Mouse (Mus musculus) ES-Bruce4 (cell line): Measurements from ENCODE around the gene Rnf34. TPM values are rescaled to one million over a fixed set of nuclear protein-coding genes. Genes with fewer than 3 reads are reported as not detected.
A peak's percentile ranks its signal among the peaks of the same experiment; 100 is the strongest.

Source experiments
- H3K27ac ChIP-seq: 2 replicates; pipeline ENCODE4 v1.5.1; 2012; ENCODE audit warnings: low read length, inconsistent platforms; ENCODE audit not compliant: insufficient read depth
- H3K27me3 ChIP-seq: 2 replicates; pipeline ENCODE4 v1.6.1; 2012; ENCODE audit warnings: mild to moderate bottlenecking, low read length, inconsistent platforms; ENCODE audit not compliant: control insufficient read depth, poor library complexity, insufficient read depth, severe bottlenecking
- H3K36me3 ChIP-seq: 2 replicates; pipeline ENCODE4 v1.6.1; 2012; ENCODE audit warnings: inconsistent platforms, mild to moderate bottlenecking, low read length, moderate library complexity; ENCODE audit not compliant: control insufficient read depth, poor library complexity, insufficient read depth, severe bottlenecking
- H3K4me1 ChIP-seq: one replicate; pipeline ENCODE4 v1.8.1; 2011; ENCODE audit warnings: low read length; ENCODE audit not compliant: control insufficient read depth, insufficient read depth
- H3K4me3 ChIP-seq: 2 replicates; pipeline ENCODE4 v1.5.1; 2011; ENCODE audit warnings: low read depth, mild to moderate bottlenecking, low read length
- H3K9ac ChIP-seq: 2 replicates; pipeline ENCODE4 v1.6.1; 2012; ENCODE audit warnings: low read depth, mild to moderate bottlenecking, inconsistent platforms; ENCODE audit not compliant: poor library complexity, severe bottlenecking
- H3K9me3 ChIP-seq: replicated peaks from 2 replicates; pipeline ENCODE4 v1.6.1; 2012; ENCODE audit warnings: mild to moderate bottlenecking, low read length, inconsistent platforms; ENCODE audit not compliant: control insufficient read depth, poor library complexity, insufficient read depth, severe bottlenecking
- CTCF ChIP-seq: IDR thresholded peaks from one replicate; pipeline ENCODE4 v1.8.1; 2011; ENCODE audit warnings: low read depth, low read length
- EP300 ChIP-seq: IDR thresholded peaks from 2 replicates; pipeline ENCODE4 v1.6.1; 2011; ENCODE audit warnings: low read depth, low read length; ENCODE audit not compliant: insufficient read depth
- POLR2A ChIP-seq: IDR thresholded peaks from one replicate; pipeline ENCODE4 v1.8.1; 2011; ENCODE audit warnings: low read length; ENCODE audit not compliant: insufficient read depth
- polyA plus RNA-seq: library from polyadenylated mRNA; stranded (reverse); fragments of >200 nt; gene quantifications from 2 replicates; pipeline ENCODE4 v1.2.4, GENCODE M21; 2011; ENCODE audit warnings: low read depth; ENCODE audit not compliant: missing spikeins, insufficient read depth, insufficient read length

Rnf34 gene
- polyA plus RNA-seq, 1 experiment: 28.5 TPM

DNA sequence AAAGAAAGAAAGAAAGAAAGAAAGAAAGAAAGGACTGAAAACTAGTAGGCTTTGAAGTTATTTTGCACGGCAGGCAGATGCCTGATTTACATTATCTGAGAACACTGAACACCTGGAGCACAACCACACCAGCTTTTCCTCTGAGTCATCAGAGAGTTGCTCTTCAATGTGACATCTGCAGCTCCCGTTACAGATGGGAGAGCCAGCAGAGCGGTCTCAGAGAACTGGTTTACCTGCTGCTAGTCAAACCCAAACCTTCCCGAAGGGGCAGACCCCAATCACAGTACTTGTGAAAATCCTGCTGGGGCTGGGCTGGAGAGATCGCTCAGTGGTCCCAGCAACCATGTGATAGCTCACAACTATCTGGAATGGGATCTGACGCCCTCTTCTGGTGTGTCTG is 25.4 kb upstream of the Rnf34 start:
- TF ChIP-seq CTCF (no peak), EP300 (no peak), POLR2A (no peak)
- Histone ChIP-seq H3K4me3 (peak overlapping the region; percentile 18; the same call in 1 of the 2 replicates), H3K27ac (no peak overlapping the region), H3K27me3 (no peaks in the 10 kb centered on the region), H3K4me1 (peaks cover 2% of the 10 kb centered on the region), H3K36me3 (peaks cover 1% of the 10 kb centered on the region; the same call in 1 of the 2 replicates), H3K9me3 (no peaks in the 10 kb centered on the region), H3K9ac (no peak overlapping the region)

DNA sequence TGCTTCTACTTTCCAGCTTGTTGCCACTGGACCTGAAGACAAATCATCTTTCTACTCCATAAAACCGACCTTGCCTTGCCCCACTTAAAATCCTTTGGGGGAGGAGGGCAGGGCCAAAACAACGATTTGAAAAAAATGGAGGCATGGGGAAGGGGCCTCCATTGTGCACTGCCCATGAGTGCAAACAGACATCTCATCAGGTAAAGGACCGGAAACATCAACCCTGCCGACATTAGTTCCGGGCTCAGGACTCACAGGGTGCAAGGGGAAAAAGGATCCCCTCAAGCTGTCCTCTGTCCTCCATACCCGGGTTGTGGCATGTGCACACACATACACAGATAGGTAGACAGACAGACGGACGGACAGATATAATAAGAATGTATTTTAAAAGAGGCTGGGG is 24.7 kb upstream of the Rnf34 start:
- Histone ChIP-seq H3K4me3 (no peak overlapping the region), H3K4me1 (peaks cover 2% of the 10 kb centered on the region), H3K9ac (no peak overlapping the region), H3K27me3 (no peaks in the 10 kb centered on the region), H3K9me3 (no peaks in the 10 kb centered on the region), H3K27ac (no peak overlapping the region), H3K36me3 (no peaks in the 10 kb centered on the region)
- TF ChIP-seq POLR2A (no peak), EP300 (no peak), CTCF (no peak)

DNA sequence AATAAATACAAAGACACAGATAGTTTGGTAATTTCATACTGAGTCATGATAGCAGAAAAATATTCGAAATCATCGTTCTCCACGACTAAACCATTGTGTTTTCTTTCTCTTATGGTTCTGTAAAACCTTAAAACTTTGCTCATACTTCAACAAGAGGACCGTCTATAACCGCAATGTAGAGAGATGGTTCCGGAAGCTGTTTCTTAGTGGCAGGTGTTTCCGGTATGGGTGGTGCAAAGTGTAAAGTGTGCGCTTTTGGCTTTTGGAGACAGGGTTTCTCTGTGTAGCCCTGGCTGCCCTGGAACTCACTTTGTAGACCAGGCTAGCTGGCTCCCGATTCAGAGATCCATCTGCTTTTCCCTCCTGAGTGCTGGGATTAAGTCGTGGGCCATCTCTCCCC is 17.3 kb upstream of the Rnf34 start:
- no peak overlapping the region for H3K4me3 ChIP-seq
- H3K4me1 ChIP-seq: no peaks in the 10 kb centered on the region
- no peaks in the 10 kb centered on the region for H3K36me3 ChIP-seq
- H3K9me3 ChIP-seq: no peaks in the 10 kb centered on the region
- TF ChIP-seq CTCF (no peak), POLR2A (no peak), EP300 (no peak)
- H3K27me3 ChIP-seq: no peaks in the 10 kb centered on the region
- no peak overlapping the region for H3K9ac ChIP-seq
- no peak overlapping the region for H3K27ac ChIP-seq

DNA sequence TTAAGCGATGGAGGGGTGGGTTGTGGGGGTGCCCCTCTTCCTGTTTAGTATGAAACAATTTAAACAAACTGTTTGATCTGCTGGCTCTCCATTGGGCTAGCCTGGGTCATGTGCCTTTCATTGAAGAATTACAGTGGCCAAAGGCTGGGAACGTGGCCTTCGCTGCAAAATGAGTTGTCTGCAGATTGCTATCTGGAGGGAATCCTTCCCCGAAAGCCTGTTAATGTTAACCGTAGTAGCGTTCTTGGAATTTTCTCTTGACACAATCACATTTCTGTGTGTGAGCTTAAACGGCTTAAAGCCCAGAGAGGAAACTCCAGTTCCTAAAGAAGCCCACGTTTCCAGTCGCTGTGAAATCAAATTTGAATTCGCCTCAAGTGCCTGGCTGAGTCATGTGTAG is 16.9 kb upstream of the Rnf34 start:
- no peaks in the 10 kb centered on the region for H3K36me3 ChIP-seq
- H3K27ac ChIP-seq: no peak overlapping the region
- H3K27me3 ChIP-seq: no peaks in the 10 kb centered on the region
- H3K4me1 ChIP-seq: no peaks in the 10 kb centered on the region
- no peaks in the 10 kb centered on the region for H3K9me3 ChIP-seq
- TF ChIP-seq EP300 (no peak), POLR2A (no peak)
- no peak overlapping the region for H3K9ac ChIP-seq
- H3K4me3 ChIP-seq: no peak overlapping the region

DNA sequence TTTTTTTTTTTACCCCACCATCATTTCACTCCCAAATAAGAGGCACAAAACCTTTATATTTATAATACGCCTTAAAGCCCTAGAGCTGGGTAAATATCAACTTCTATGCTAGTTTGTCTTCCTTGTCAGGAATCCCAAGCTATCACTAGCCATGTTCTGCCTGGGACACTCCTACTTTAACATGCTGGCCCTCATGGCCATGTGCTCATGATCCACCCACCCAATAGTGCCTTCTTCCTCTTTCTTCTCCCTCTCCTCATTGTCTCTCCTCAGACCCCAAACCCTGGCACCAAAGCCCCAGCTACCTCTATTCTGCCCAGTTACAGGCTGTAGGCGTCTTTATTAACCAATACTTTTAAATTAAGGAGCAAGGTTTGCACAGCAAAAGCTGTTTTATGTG is 8.7 kb upstream of the Rnf34 start:
- Histone ChIP-seq H3K4me3 (no peak overlapping the region), H3K27me3 (no peaks in the 10 kb centered on the region), H3K9me3 (no peaks in the 10 kb centered on the region), H3K4me1 (no peaks in the 10 kb centered on the region), H3K27ac (no peak overlapping the region), H3K36me3 (no peaks in the 10 kb centered on the region), H3K9ac (no peak overlapping the region)
- no peak for TF ChIP-seq EP300
- no peak for TF ChIP-seq CTCF
- TF ChIP-seq POLR2A: no peak

DNA sequence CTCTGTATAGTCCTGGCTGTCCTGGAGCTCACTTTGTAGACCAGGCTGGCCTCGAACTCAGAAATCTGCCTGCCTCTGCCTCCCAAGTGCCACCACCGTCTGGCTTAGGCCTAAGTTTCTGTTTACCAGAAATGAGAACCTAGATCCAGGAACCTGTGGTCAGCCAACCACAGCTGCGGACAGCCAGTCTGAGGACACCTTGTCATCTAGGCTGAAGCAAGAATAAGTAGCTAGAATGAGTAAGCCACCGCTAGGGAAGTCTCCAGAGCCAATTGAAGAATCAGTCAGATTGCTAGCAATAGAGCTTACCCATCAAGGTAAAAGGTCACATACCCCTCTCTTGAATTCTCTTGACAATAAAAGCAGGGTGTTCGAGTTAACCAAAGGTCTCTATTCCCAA is 6.0 kb upstream of the Rnf34 start:
- no peaks in the 10 kb centered on the region for H3K9me3 ChIP-seq
- no peak overlapping the region for H3K4me3 ChIP-seq
- H3K27ac ChIP-seq: no peak overlapping the region
- H3K4me1 ChIP-seq: no peaks in the 10 kb centered on the region
- H3K9ac ChIP-seq: no peak overlapping the region
- H3K36me3 ChIP-seq: no peaks in the 10 kb centered on the region
- no peak for TF ChIP-seq POLR2A
- TF ChIP-seq EP300: no peak
- no peak for TF ChIP-seq CTCF
- no peaks in the 10 kb centered on the region for H3K27me3 ChIP-seq
